Mouse (Mus musculus) heart, adult 2 months (tissue): ENCODE data around the gene Fam193b.

ENCODE experiments used
- CTCF ChIP-seq: fragments of 200-600 bp; IDR thresholded peaks from 2 replicates; pipeline ENCODE4 v1.8.1; 2022; ENCODE audit warnings: antibody characterized with exemption, mild to moderate bottlenecking, moderate library complexity
- EP300 ChIP-seq: fragments of 200-500 bp; IDR thresholded peaks from 2 replicates; pipeline ENCODE4 v1.6.1; 2011; ENCODE audit warnings: low read depth, low read length, control low read depth; ENCODE audit not compliant: insufficient read depth
- POLR2A ChIP-seq: fragments of 200-500 bp; IDR thresholded peaks from 2 replicates; pipeline ENCODE4 v1.6.1; 2011; ENCODE audit warnings: mild to moderate bottlenecking, low read depth, low read length, control low read depth; ENCODE audit not compliant: insufficient read depth

DNA sequence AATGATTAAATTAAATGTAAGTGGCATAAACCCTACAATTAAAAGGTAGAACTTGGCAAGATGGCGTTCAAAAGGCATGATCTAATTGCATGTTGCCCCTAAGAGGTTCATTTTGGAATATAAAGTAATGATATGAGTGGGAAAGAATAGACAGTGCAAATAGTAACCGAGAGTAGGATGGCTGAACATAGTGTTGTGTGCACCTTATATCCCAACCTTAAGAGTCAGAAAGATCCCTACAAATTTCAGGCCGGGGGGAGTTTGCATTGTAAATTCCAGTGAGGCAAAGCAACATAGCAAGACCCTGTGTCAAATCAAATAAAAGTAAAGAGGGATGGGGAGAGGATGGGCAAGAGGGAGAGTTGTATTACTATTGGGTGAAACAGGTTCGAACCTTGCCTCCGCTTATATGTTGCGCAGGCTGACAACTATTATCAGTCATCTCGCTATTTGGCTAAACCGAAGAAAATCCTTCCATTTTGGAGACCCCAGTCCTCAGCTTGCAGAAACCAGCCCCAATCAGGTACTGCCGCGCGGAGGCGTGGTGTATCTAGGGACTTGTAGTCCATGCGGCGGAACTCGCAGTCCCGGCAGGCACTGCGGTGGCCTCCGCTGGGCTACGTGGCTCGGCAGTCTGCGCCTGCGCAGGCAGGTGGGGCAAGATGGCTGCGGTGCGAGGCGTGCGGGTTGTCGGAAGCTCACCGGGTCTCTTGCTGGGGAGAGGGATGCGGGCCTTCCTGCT lies 21.8 kb upstream of the Fam193b start:
- peak; percentile 29 for TF ChIP-seq CTCF
- peak; percentile 96 for TF ChIP-seq POLR2A
- TF ChIP-seq EP300: peak; percentile 56; the same call in 1 of the 2 replicates
